Mouse (Mus musculus) G1E (cell line): Measurements from ENCODE around the gene Otud7b.

ENCODE experiments used
- CTCF ChIP-seq: IDR thresholded peaks from 2 replicates; pipeline ENCODE4 v1.5.1; 2012; ENCODE audit warnings: low read depth, low read length, inconsistent platforms, mixed read lengths
- GATA1 ChIP-seq: IDR thresholded peaks from 2 replicates; pipeline ENCODE4 v1.6.1; 2012; ENCODE audit warnings: borderline replicate concordance, low read length, inconsistent platforms, mixed read lengths
- GATA2 ChIP-seq: IDR thresholded peaks from 2 replicates; pipeline ENCODE4 v1.6.1; 2012; ENCODE audit warnings: low read depth, low read length, inconsistent platforms, borderline replicate concordance
- POLR2AphosphoS5 ChIP-seq: IDR thresholded peaks from 2 replicates; pipeline ENCODE4 v1.6.1; 2012; ENCODE audit warnings: low read depth, low read length, inconsistent platforms; ENCODE audit not compliant: insufficient replicate concordance
- TAL1 ChIP-seq: conservative IDR thresholded peaks from 2 replicates; pipeline ENCODE4 v1.6.1; 2012; ENCODE audit warnings: low read depth, low read length, inconsistent platforms, mixed read lengths

GRCm38 (mm10) chr3:96102100-96102872 lies 2.0 kb upstream of the Otud7b start:
- TF ChIP-seq CTCF = no peak
- no peak for TF ChIP-seq POLR2AphosphoS5
- TF ChIP-seq GATA1 = no peak
- no peak for TF ChIP-seq TAL1
- no peak for TF ChIP-seq GATA2
